Mouse (Mus musculus) A20 (cell line): ENCODE data around the gene C2cd2.
"Not testable (repeated sequence)": the region's sequence is repeated elsewhere in the genome, so short reads cannot be mapped to it uniquely, and the experiment has no call there.

Experiments used
- DNase-seq: peaks from one replicate; pipeline ENCODE4 v3.0.0-alpha.2; 2011; ENCODE audit warnings: low read depth, low spot score

C2cd2 gene

GRCm38 (mm10) chr16:97948836-97949235, 13.6 kb downstream of the C2cd2 start:
- no peak for DNase-seq

- DNase-seq = not testable (repeated sequence)
Measured at GRCm38 (mm10) chr16:97946993-97947392, 15.4 kb downstream of the C2cd2 start.

DNA sequence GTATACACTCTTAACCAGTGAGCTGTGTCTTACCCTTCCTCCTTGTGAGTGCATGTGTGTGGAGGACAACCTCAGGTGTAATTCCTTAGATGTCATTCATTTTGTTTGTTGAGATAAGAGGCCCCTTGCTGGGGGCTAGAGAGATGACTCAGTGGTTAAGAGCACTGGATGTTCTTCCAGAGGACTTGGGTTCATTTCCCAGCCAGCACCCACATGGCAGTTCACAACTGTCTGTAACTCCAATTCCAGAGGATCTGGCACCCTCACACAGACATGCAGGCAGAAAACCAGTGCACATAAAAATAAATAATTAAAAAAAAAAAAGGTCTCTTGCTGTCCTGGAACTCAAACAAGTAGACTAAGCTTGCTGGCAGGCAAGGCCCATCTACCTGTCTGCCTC, 20.6 kb downstream of the C2cd2 start:
- no peak for DNase-seq

- no peak for DNase-seq
Measured at GRCm38 (mm10) chr16:97940471-97940973, 21.9 kb downstream of the C2cd2 start.

GRCm38 (mm10) chr16:97935815-97936214, 26.6 kb downstream of the C2cd2 start:
- DNase-seq = no peak

DNA sequence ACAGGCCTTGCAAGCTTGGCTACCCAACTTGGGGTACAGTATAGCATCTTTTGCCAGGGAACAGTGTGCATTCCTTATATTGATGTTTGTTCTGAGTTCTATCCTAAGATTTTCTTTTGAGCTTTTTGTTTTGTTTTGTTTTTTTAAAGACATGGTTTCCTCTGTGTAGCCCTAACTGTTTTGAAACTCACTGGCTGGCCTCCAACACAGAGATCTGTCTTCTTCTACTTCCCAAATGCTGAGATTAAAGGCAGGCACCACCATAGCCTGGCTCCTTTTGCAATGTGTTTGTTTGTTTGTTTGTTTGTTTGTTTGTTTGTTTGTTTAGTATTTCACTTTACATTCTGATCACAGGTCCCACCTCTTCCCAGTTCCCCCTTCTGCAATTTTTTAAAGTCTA, 32.2 kb downstream of the C2cd2 start:
- DNase-seq = no peak

GRCm38 (mm10) chr16:97929520-97929919, 32.9 kb downstream of the C2cd2 start:
- DNase-seq = no peak

- no peak for DNase-seq
Measured at GRCm38 (mm10) chr16:97927331-97927938, 35.0 kb downstream of the C2cd2 start.

DNA sequence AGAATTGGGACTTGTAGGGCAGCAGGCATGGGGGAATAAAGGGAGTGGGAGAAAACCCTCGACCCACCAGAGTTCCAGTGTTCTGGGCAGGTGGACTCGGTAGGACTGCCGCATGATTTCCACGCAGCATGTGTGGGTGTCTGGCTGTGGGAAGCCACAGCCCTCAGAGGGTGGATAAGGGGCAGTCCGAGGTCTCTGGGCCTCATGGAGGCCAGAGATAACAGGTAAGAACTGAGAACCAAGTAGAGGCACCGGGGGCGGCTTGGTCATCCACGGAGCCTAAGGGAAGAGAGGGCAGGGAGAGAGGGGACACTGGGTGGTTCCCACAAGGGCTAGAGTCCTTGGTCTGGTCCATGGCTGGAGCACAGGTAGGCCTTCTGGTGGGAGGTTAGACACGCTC, 36.0 kb downstream of the C2cd2 start:
- DNase-seq = no peak

DNA sequence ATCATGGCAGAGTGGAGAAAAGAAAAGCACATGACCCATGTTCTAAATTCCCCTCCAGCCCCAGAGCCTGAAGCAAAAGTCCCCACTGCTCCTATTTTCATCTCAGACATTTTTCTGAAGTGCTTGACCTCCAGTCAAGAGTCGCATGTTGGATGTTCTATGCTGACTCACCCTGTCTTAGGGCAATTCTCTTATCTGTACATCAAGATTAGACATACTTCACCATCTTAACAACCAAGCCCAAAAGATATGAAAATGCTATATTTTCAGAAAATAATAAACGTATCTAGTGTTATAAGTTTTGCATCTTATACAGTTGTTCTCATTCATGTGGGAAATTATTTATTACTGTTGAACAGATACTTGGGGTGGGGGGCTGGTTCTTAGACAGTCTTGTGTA, 36.6 kb downstream of the C2cd2 start:
- DNase-seq = no peak

GRCm38 (mm10) chr16:97923700-97924099, 38.7 kb downstream of the C2cd2 start:
- DNase-seq = no peak

DNA sequence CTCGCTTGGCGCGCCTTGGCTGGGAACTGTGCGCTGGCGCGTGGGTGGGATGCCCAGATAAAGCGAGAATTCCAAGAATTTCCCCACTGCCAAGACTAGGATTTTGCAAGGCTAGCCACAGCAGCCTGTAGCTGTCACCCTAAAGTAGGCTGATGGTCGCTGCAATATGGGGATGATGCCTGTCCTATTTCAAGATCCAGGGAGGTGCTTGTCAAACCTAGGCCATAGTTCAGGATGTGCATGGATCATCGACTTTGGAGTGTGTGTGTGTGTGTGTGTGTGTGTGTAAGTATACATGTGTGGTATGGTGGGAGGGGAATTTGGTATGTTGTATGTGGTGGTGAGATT, 39.6 kb downstream of the C2cd2 start:
- no peak for DNase-seq

- DNase-seq = peak; percentile 90
Measured at GRCm38 (mm10) chr16:97921961-97922778, 40.2 kb downstream of the C2cd2 start.

- DNase-seq = no peak
Measured at GRCm38 (mm10) chr16:97920621-97921020, 41.8 kb downstream of the C2cd2 start.

DNA sequence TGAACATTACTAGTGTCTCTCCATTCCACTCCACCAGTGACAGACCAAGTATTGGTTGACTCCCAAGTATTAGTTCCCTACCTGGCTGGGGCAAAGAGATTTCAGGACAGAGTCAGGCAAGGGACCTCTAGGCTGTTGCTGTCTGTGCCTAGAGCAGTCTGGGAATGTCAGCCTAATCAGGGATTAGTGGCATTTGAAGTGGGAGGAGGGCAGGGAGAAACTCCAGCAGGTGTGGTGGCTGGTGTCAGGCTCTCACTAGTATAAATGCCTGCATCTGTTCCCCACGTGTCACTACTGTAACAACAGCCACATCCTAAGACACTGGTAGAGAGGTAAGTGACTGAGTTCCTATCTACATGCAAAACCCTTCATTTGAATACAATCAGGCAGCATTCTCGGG, 42.6 kb downstream of the C2cd2 start:
- DNase-seq = peak; percentile 16

GRCm38 (mm10) chr16:97912873-97913272, 49.5 kb downstream of the C2cd2 start:
- no peak for DNase-seq

- no peak for DNase-seq
Measured at GRCm38 (mm10) chr16:97909356-97909755, 53.0 kb downstream of the C2cd2 start.

- no peak for DNase-seq
Measured at GRCm38 (mm10) chr16:97907496-97907895, 54.9 kb downstream of the C2cd2 start.

DNA sequence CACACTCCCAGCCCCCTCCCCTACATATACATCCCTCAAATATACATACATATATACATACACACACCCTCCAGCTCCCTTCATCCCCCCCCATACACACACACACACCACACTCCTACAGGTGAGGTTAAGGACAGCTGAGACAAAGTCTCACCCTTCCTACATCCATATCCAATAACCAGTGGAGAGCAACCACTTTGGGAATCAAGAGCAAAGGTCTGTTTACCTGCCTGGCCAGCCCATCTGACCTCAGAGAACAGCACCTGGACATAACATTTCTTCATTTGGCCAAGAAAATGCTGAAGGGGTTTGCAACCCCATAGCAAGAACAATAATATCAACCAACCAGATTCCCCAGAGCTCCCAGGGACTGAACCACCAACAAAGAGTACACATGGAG, 56.1 kb downstream of the C2cd2 start:
- no peak for DNase-seq

DNA sequence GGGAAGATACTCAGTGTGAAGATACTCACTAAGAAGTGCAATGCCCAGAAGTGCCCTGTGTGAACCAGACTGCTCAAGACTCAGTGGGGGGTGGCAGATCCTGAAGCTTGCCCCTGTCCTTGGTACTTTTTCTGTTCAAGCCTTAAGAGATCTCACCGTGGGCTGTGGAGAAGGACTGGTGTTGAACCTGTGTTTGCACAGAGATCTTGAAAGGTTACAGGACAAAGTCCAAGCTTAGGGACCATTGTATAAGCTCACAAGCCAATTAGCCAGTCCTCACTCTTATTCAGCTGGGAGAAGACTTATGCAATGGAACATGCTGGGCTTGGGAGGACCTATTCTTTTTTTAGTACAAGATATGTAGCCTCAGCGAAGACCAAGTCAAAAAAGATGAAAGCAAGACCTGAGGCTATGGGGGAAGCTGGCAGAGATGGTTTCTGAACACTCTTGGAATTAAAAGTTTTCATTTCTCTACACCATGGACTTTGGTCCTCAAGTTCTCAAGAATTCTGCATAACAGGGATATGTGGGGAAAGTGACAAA, 56.9 kb downstream of the C2cd2 start:
- no peak for DNase-seq

GRCm38 (mm10) chr16:97904035-97904434, 58.4 kb downstream of the C2cd2 start:
- DNase-seq = no peak

DNA sequence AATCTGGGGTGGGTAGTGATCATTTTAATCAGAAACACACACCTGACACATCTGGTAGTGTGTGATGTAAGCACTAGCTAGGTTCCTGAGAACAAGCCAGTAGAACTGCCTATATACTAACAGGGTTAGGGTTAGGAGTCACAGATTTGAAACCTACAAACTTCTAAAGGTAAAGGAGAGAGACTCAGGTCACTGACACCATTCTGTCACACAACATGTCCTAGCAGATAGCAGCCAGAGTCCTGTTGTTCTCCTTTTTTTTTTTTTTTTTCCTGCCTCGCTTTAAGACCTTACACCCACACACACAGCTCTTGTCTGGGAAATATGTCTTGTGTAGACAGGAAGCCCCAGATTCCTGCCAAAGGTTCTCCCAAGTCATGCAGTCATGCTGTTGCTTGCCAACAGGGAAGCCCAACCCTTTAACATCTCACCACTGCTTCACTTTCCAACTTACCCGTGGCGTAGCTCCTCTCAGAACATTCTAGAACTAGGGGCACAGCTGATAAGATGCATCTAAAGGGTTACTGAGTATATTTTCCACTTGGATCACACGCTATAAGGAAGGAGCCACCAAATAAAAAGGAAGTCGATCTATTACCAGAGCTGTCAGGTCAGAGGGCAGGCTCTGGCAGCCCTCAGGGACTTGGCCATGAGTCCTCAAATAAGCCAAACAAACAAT, 64.9 kb downstream of the C2cd2 start:
- no peak for DNase-seq
